ENCODE assay signal across 27 mouse cellular contexts in genomic region chr9:36862576-36862975, GRCm38 (mm10). TPM values are rescaled to one million over a fixed set of nuclear protein-coding genes. Genes with fewer than 3 reads are reported as not detected.
"Had no signal": no experiment of that assay in that cellular context is flagged by ENCODE, and none has a peak within 500 bp of the region (broad histone marks: within the 10 kb centered on the region; RNA-seq: fewer than 3 reads in every experiment).

No protein-coding gene starts in this region.

- H3K4me3 ChIP-seq: gastrocnemius, adult 2 months; heart, adult 2 months; heart, embryonic 12.5 days; hindbrain, embryonic 10.5 days; hindbrain, embryonic 13.5 days; hindbrain, embryonic 15.5 days; kidney, embryonic 15.5 days; limb, embryonic 13.5 days; limb, embryonic 15.5 days; liver, embryonic 12.5 days had no signal

- ATAC-seq: hindbrain, postnatal 0 days; intestine, embryonic 16.5 days; liver, embryonic 12.5 days had no signal

- H3K4me2 ChIP-seq: heart, embryonic 12.5 days; hindbrain, embryonic 13.5 days; hindbrain, embryonic 15.5 days; kidney, embryonic 15.5 days; limb, embryonic 13.5 days; limb, embryonic 15.5 days; liver, embryonic 12.5 days had no signal

- H3K4me1 ChIP-seq: heart, embryonic 12.5 days; limb, embryonic 15.5 days; liver, embryonic 12.5 days had no signal

- H3K27ac ChIP-seq: gastrocnemius, adult 2 months; heart, adult 2 months; hindbrain, embryonic 10.5 days; hindbrain, embryonic 13.5 days; hindbrain, embryonic 15.5 days; hindbrain, postnatal 0 days; kidney, embryonic 15.5 days; kidney, postnatal 0 days; limb, embryonic 13.5 days; limb, embryonic 15.5 days; liver, embryonic 12.5 days had no signal

- H3K9me3 ChIP-seq: heart, embryonic 12.5 days; hindbrain, embryonic 10.5 days; hindbrain, embryonic 13.5 days; hindbrain, embryonic 15.5 days; kidney, embryonic 15.5 days; limb, embryonic 13.5 days; limb, embryonic 15.5 days; liver, embryonic 12.5 days had no signal

- DNase-seq: gastrocnemius, adult 2 months; gastrocnemius, postnatal 10 days; gastrocnemius, postnatal 25 days; heart, adult 2 months; heart, postnatal 10 days; heart, postnatal 4 days; kidney, adult 11 months; kidney, adult 2 months; kidney, adult 9 months; kidney, postnatal 14 days; kidney, postnatal 36 days; layer of hippocampus, adult 9-11 months; layer of hippocampus, postnatal 36 days; left cerebral cortex, postnatal 4 days had no signal

- H3K36me3 ChIP-seq: heart, embryonic 12.5 days; kidney, embryonic 15.5 days; limb, embryonic 13.5 days; limb, embryonic 15.5 days; liver, embryonic 12.5 days had no signal

- H3K9ac ChIP-seq: heart, embryonic 12.5 days; hindbrain, embryonic 13.5 days; hindbrain, embryonic 15.5 days; kidney, embryonic 15.5 days; limb, embryonic 13.5 days; limb, embryonic 15.5 days; liver, embryonic 12.5 days had no signal

- H3K27me3 ChIP-seq: heart, embryonic 12.5 days; hindbrain, embryonic 13.5 days; hindbrain, embryonic 15.5 days; kidney, embryonic 15.5 days; limb, embryonic 13.5 days; limb, embryonic 15.5 days; liver, embryonic 12.5 days had no signal

RNA-seq across cellular contexts. Expression of gene Fez1, which starts 40.9 kb away (rescaled TPM):
- total RNA-seq: granulocyte monocyte progenitor cell, adult 5-6 weeks had no signal
- polyA plus RNA-seq: liver, adult 2 months had no signal
